Mouse (Mus musculus) hindbrain, embryonic 14.5 days (tissue): Measurements from ENCODE around the gene Phlpp1. TPM values are rescaled to one million over a fixed set of nuclear protein-coding genes. Genes with fewer than 3 reads are reported as not detected.

ENCODE experiments used
- ATAC-seq: fragments of 200-750 bp; cut with Nextera tagmentation; 2 replicates; pipeline ENCODE4 v1.8.0; 2017; ENCODE audit warnings: moderate number of reproducible peaks, mild to moderate bottlenecking, moderate TSS enrichment, moderate library complexity; ENCODE audit not compliant: low FRiP score
- DNase-seq: peaks from one replicate; pipeline ENCODE4 v3.0.0-alpha.2; 2015; ENCODE audit warnings: low spot score
- H3K27ac ChIP-seq: fragments of 300-500 bp; sonication (generic); 2 replicates; pipeline ENCODE4 v1.5.1; 2014; ENCODE audit warnings: mild to moderate bottlenecking, moderate library complexity
- H3K27me3 ChIP-seq: fragments of 300-500 bp; sonication (generic); 2 replicates; pipeline ENCODE4 v1.6.1; 2014; ENCODE audit warnings: mild to moderate bottlenecking, low read length, mixed read lengths; ENCODE audit not compliant: control insufficient read depth, insufficient read depth
- H3K36me3 ChIP-seq: fragments of 300-500 bp; sonication (generic); replicated peaks from 2 replicates; pipeline ENCODE4 v1.6.1; 2014; ENCODE audit not compliant: control insufficient read depth, insufficient read depth
- H3K4me1 ChIP-seq: fragments of 300-500 bp; sonication (generic); replicated peaks from 2 replicates; pipeline ENCODE4 v1.6.1; 2014; ENCODE audit warnings: antibody characterized with exemption, low read length, mixed read lengths; ENCODE audit not compliant: control insufficient read depth, insufficient read depth
- H3K4me2 ChIP-seq: fragments of 300-500 bp; sonication (generic); replicated peaks from 2 replicates; pipeline ENCODE4 v1.6.1; 2014; ENCODE audit warnings: mild to moderate bottlenecking, moderate library complexity
- H3K4me3 ChIP-seq: fragments of 300-500 bp; sonication (generic); replicated peaks from 2 replicates; pipeline ENCODE4 v1.5.1; 2014; ENCODE audit warnings: mild to moderate bottlenecking, low read length
- H3K9ac ChIP-seq: fragments of 300-500 bp; sonication (generic); 2 replicates; pipeline ENCODE4 v1.6.1; 2014
- H3K9me3 ChIP-seq: fragments of 300-500 bp; sonication (generic); 2 replicates; pipeline ENCODE4 v1.6.1; 2016; ENCODE audit warnings: low read length; ENCODE audit not compliant: control insufficient read depth
- WGBS: fragments of 180-500 bp; shearing (Covaris S2); extraction: QIAGEN DNeasy Blood & Tissue Kit; methylation state at CpG from one replicate; pipeline ENCODE4 v1.1.7; 2014; 5-methylcytosine and 5-hydroxymethylcytosine counted together
- polyA plus RNA-seq: library from polyadenylated mRNA; unstranded; fragments of >200 nt; fragmentation: Nextera tagmentation; extraction: Ambion mirVana; gene quantifications from 2 replicates; pipeline ENCODE4 v1.2.1, GENCODE M21; 2014

Phlpp1 gene
- polyA plus RNA-seq, 1 experiment from 2014 or later = 9.6 TPM

DNA sequence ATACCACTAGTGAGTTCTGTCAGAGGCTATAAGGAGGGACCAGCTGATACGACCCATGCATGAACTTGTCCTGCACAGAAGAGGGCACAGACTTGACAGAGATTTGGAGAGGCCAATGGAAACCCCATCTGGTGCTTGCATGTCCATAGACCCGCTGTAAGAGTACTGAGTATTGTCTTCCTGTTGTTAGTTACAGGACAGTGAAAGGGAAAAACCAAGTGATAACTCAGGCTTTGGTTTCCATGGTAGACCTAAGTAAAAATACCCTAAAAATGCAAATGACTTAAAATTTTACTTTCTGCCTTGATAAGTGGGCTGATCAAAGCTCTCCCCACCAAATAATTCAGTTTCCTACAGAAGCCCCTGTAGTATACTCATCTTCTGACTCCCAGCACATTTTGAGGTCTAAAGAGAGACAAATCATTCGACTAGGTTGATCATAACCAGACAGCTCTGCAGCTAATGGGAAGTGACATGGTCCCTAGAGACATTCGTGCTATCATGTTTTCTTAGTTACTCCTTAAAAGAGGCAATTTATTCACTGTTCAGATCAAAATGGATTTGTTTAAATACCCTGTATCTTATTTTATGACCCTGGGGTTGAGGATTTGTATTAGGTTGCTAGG lies 25.9 kb upstream of the Phlpp1 start:
- WGBS = 83% methylated on average over 4 of the region's 4 CpGs
- no peaks in the 10 kb centered on the region for H3K4me1 ChIP-seq
- no peak overlapping the region for H3K9ac ChIP-seq
- no peak overlapping the region for H3K4me2 ChIP-seq
- H3K4me3 ChIP-seq = no peak overlapping the region
- no peaks in the 10 kb centered on the region for H3K36me3 ChIP-seq
- H3K27ac ChIP-seq = no peak overlapping the region
- ATAC-seq (no peak), DNase-seq (no peak)
- H3K9me3 ChIP-seq = no peaks in the 10 kb centered on the region
- H3K27me3 ChIP-seq = no peaks in the 10 kb centered on the region

GRCm38 (mm10) chr1:106148386-106149380 lies 22.9 kb upstream of the Phlpp1 start:
- H3K27me3 ChIP-seq = no peaks in the 10 kb centered on the region
- ATAC-seq (0 out of 2 replicates have a peak, but pooled peaks have one; percentile 19), DNase-seq (peak; percentile 28)
- no peak overlapping the region; the same call in 1 of the 2 replicates for H3K4me2 ChIP-seq
- H3K27ac ChIP-seq = peak overlapping the region; percentile 51; the same call in 1 of the 2 replicates
- H3K36me3 ChIP-seq = no peaks in the 10 kb centered on the region
- no peak overlapping the region for H3K9ac ChIP-seq
- no peaks in the 10 kb centered on the region for H3K4me1 ChIP-seq
- no peaks in the 10 kb centered on the region for H3K9me3 ChIP-seq
- no peak overlapping the region for H3K4me3 ChIP-seq
- WGBS = 35% methylated on average over 17 of the region's 17 CpGs

GRCm38 (mm10) chr1:106151846-106152245 lies 19.7 kb upstream of the Phlpp1 start:
- ATAC-seq = no peak
- DNase-seq = no peak
- 83% methylated on average over 12 of the region's 12 CpGs for WGBS

GRCm38 (mm10) chr1:106152742-106153141 lies 18.8 kb upstream of the Phlpp1 start:
- Histone ChIP-seq H3K4me2 (no peak overlapping the region), H3K4me3 (no peak overlapping the region), H3K27ac (no peak overlapping the region), H3K4me1 (no peaks in the 10 kb centered on the region), H3K9ac (no peak overlapping the region), H3K36me3 (no peaks in the 10 kb centered on the region), H3K9me3 (no peaks in the 10 kb centered on the region), H3K27me3 (no peaks in the 10 kb centered on the region)
- DNase-seq = no peak
- no peak for ATAC-seq

More at GRCm38 (mm10) chr1:106151846-106152245, 19.7 kb upstream of the Phlpp1 start:
- H3K4me3 ChIP-seq = no peak overlapping the region
- no peaks in the 10 kb centered on the region for H3K4me1 ChIP-seq
- no peaks in the 10 kb centered on the region for H3K36me3 ChIP-seq
- H3K4me2 ChIP-seq = no peak overlapping the region
- H3K27me3 ChIP-seq = no peaks in the 10 kb centered on the region
- no peak overlapping the region for H3K27ac ChIP-seq
- no peaks in the 10 kb centered on the region for H3K9me3 ChIP-seq
- H3K9ac ChIP-seq = no peak overlapping the region

GRCm38 (mm10) chr1:106154590-106154989 lies 17.0 kb upstream of the Phlpp1 start:
- H3K27me3 ChIP-seq = no peaks in the 10 kb centered on the region
- no peak overlapping the region for H3K27ac ChIP-seq
- H3K9me3 ChIP-seq = no peaks in the 10 kb centered on the region
- 83% methylated on average over 7 of the region's 7 CpGs for WGBS
- H3K4me3 ChIP-seq = no peak overlapping the region
- no peaks in the 10 kb centered on the region for H3K4me1 ChIP-seq
- DNase-seq (no peak), ATAC-seq (no peak)
- H3K36me3 ChIP-seq = no peaks in the 10 kb centered on the region
- no peak overlapping the region for H3K4me2 ChIP-seq
- H3K9ac ChIP-seq = no peak overlapping the region

- H3K27me3 ChIP-seq = no peaks in the 10 kb centered on the region
- H3K4me2 ChIP-seq = no peak overlapping the region
- no peak overlapping the region for H3K9ac ChIP-seq
- DNase-seq = no peak
- no peak overlapping the region for H3K4me3 ChIP-seq
- H3K9me3 ChIP-seq = no peaks in the 10 kb centered on the region
- peak; percentile 61; the same call in 1 of the 2 replicates for ATAC-seq
- no peak overlapping the region for H3K27ac ChIP-seq
- H3K4me1 ChIP-seq = no peaks in the 10 kb centered on the region
- H3K36me3 ChIP-seq = no peaks in the 10 kb centered on the region
- 55% methylated on average over 10 of the region's 10 CpGs for WGBS
Observed at GRCm38 (mm10) chr1:106155087-106155567, 16.4 kb upstream of the Phlpp1 start.

GRCm38 (mm10) chr1:106155702-106156101 lies 15.8 kb upstream of the Phlpp1 start:
- H3K9ac ChIP-seq = no peak overlapping the region
- 84% methylated on average over 6 of the region's 6 CpGs for WGBS

GRCm38 (mm10) chr1:106157961-106158515 lies 13.5 kb upstream of the Phlpp1 start:
- H3K4me2 ChIP-seq = no peak overlapping the region
- WGBS = 73% methylated on average over 4 of the region's 4 CpGs

More at GRCm38 (mm10) chr1:106155702-106156101, 15.8 kb upstream of the Phlpp1 start:
- Histone ChIP-seq H3K4me3 (no peak overlapping the region), H3K27ac (no peak overlapping the region), H3K4me2 (no peak overlapping the region), H3K9me3 (no peaks in the 10 kb centered on the region), H3K27me3 (no peaks in the 10 kb centered on the region), H3K4me1 (no peaks in the 10 kb centered on the region), H3K36me3 (no peaks in the 10 kb centered on the region)
- DNase-seq (no peak), ATAC-seq (no peak)

GRCm38 (mm10) chr1:106159667-106160066 lies 11.9 kb upstream of the Phlpp1 start:
- Histone ChIP-seq H3K4me3 (no peak overlapping the region), H3K4me1 (no peaks in the 10 kb centered on the region), H3K4me2 (no peak overlapping the region), H3K9ac (no peak overlapping the region), H3K9me3 (no peaks in the 10 kb centered on the region), H3K27me3 (no peaks in the 10 kb centered on the region), H3K36me3 (no peaks in the 10 kb centered on the region), H3K27ac (no peak overlapping the region)
- no peak for ATAC-seq
- no peak for DNase-seq
- WGBS = 91% methylated on average over 5 of the region's 5 CpGs

More at GRCm38 (mm10) chr1:106157961-106158515, 13.5 kb upstream of the Phlpp1 start:
- Histone ChIP-seq H3K36me3 (no peaks in the 10 kb centered on the region), H3K4me3 (no peak overlapping the region), H3K4me1 (no peaks in the 10 kb centered on the region), H3K27me3 (no peaks in the 10 kb centered on the region), H3K9ac (no peak overlapping the region), H3K27ac (no peak overlapping the region), H3K9me3 (no peaks in the 10 kb centered on the region)
- ATAC-seq (no peak), DNase-seq (no peak)
